Mouse (Mus musculus) liver, postnatal 0 days (tissue): Measurements from ENCODE around the gene Ncoa7.

Experiments used
- CTCF ChIP-seq: sonication (generic); IDR thresholded peaks from 2 replicates; pipeline ENCODE4 v1.5.1; 2016; ENCODE audit warnings: antibody characterized with exemption, low read depth
- EP300 ChIP-seq: IDR thresholded peaks from 2 replicates; pipeline ENCODE4 v1.6.1; 2016; ENCODE audit warnings: antibody characterized with exemption, low read depth, mild to moderate bottlenecking

GRCm38 (mm10) chr10:30802681-30803586, at the start of gene Ncoa7:
- no peak for TF ChIP-seq EP300
- TF ChIP-seq CTCF, result no peak
